Mouse (Mus musculus): Measurements from ENCODE around the gene Acmsd.

The Acmsd gene

GRCm38 (mm10) chr1:127766741-127767140, 37.5 kb downstream of the Acmsd start:
- H3K4me3 ChIP-seq (replicated peaks; ENCODE audit: low read length), result no peak overlapping the region
- H3K36me3 ChIP-seq (ENCODE audit: insufficient read depth, low read length), result peaks cover 7% of the 10 kb centered on the region
- peaks cover 3% of the 10 kb centered on the region; the same call in 1 of the 2 replicates for H3K4me1 ChIP-seq (replicated peaks; ENCODE audit: low read depth, low read length)
- no peaks in the 10 kb centered on the region for H3K27me3 ChIP-seq (ENCODE audit: insufficient read depth, low read length)
- no peak for TF ChIP-seq POU5F1 (IDR thresholded peaks at IDR 0.05; ENCODE audit: borderline replicate concordance, low read length)
- TF ChIP-seq CTCF (conservative IDR thresholded peaks at IDR 0.05; ENCODE audit: low read length), result no peak
- TF ChIP-seq NANOG (IDR thresholded peaks at IDR 0.05; ENCODE audit: borderline replicate concordance, low read length), result no peak
- no peaks in the 10 kb centered on the region for H3K9me3 ChIP-seq (ENCODE audit: low read length)

DNA sequence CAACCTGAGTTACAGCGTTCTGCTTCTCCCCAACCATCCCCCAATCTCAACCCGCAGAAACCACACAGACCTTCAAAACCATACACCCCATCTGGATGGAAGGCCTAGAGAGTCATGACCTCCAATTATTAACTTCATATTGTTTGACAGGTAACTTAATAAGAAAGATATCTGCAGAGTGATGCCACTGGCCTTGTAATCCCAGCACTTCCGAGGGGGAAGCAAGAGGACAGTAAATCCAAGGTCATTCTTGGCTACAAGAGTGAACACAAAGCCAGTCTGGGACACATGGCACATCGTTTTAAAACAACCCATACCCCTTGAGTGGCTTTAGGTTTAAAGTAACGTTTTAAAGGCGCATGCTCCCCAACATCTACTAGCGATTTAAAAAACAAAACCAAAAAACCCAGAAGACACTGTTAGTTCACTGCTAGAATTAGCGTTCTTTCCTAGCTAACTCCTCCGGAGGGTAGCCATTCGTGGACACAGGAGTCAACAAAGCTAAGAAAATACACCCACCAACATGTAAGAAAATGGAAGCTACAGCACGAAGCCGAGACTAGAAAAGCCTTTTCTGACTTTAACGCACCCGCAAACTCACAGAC, 44.1 kb downstream of the Acmsd start:
- peak overlapping the region; percentile 96 for H3K4me3 ChIP-seq (replicated peaks; ENCODE audit: low read length)
- peaks cover 26% of the 10 kb centered on the region for H3K36me3 ChIP-seq (ENCODE audit: insufficient read depth, low read length)
- no peaks in the 10 kb centered on the region for H3K9me3 ChIP-seq (ENCODE audit: low read length)
- peaks cover 42% of the 10 kb centered on the region for H3K4me1 ChIP-seq (replicated peaks; ENCODE audit: low read depth, low read length)
- H3K27me3 ChIP-seq (ENCODE audit: insufficient read depth, low read length), result no peaks in the 10 kb centered on the region
- TF ChIP-seq POU5F1 (IDR thresholded peaks at IDR 0.05; ENCODE audit: borderline replicate concordance, low read length), result no peak
- no peak for TF ChIP-seq CTCF (conservative IDR thresholded peaks at IDR 0.05; ENCODE audit: low read length)
- no peak for TF ChIP-seq NANOG (IDR thresholded peaks at IDR 0.05; ENCODE audit: borderline replicate concordance, low read length)

GRCm38 (mm10) chr1:127773803-127774500, 44.7 kb downstream of the Acmsd start, which contains the start of gene Ccnt2:
Gene Ccnt2 (plus strand): TSS chr1:127774164.
- Histone ChIP-seq H3K27me3 (ENCODE audit: insufficient read depth, low read length) (no peaks in the 10 kb centered on the region), H3K4me3 (replicated peaks; ENCODE audit: low read length) (peak within 1 kb of the TSS; percentile 96)
- TF ChIP-seq POU5F1 (IDR thresholded peaks at IDR 0.05; ENCODE audit: borderline replicate concordance, low read length) (no peak), NANOG (IDR thresholded peaks at IDR 0.05; ENCODE audit: borderline replicate concordance, low read length) (no peak), CTCF (conservative IDR thresholded peaks at IDR 0.05; ENCODE audit: low read length) (no peak)

GRCm38 (mm10) chr1:127774501-127774880, 45.3 kb downstream of the Acmsd start:
- TF ChIP-seq NANOG (IDR thresholded peaks at IDR 0.05; ENCODE audit: borderline replicate concordance, low read length), result no peak
- no peak for TF ChIP-seq POU5F1 (IDR thresholded peaks at IDR 0.05; ENCODE audit: borderline replicate concordance, low read length)
- no peak for TF ChIP-seq CTCF (conservative IDR thresholded peaks at IDR 0.05; ENCODE audit: low read length)
- peak overlapping the region; percentile 96 for H3K4me3 ChIP-seq (replicated peaks; ENCODE audit: low read length)
- H3K4me1 ChIP-seq (replicated peaks; ENCODE audit: low read depth, low read length), result peaks cover 53% of the 10 kb centered on the region
- no peaks in the 10 kb centered on the region for H3K27me3 ChIP-seq (ENCODE audit: insufficient read depth, low read length)
- peaks cover 38% of the 10 kb centered on the region for H3K36me3 ChIP-seq (ENCODE audit: insufficient read depth, low read length)
- no peaks in the 10 kb centered on the region for H3K9me3 ChIP-seq (ENCODE audit: low read length)

More at GRCm38 (mm10) chr1:127773803-127774500, 44.7 kb downstream of the Acmsd start, which contains the start of gene Ccnt2:
- no peaks in the 10 kb centered on the region for H3K9me3 ChIP-seq (ENCODE audit: low read length)
- H3K36me3 ChIP-seq (ENCODE audit: insufficient read depth, low read length), result peaks cover 32% of the 10 kb centered on the region
- H3K4me1 ChIP-seq (replicated peaks; ENCODE audit: low read depth, low read length), result peaks cover 48% of the 10 kb centered on the region

- no peak for TF ChIP-seq POU5F1 (IDR thresholded peaks at IDR 0.05; ENCODE audit: borderline replicate concordance, low read length)
- no peak for TF ChIP-seq NANOG (IDR thresholded peaks at IDR 0.05; ENCODE audit: borderline replicate concordance, low read length)
- TF ChIP-seq CTCF (conservative IDR thresholded peaks at IDR 0.05; ENCODE audit: low read length), result no peak
- peak overlapping the region; percentile 96 for H3K4me3 ChIP-seq (replicated peaks; ENCODE audit: low read length)
- H3K9me3 ChIP-seq (ENCODE audit: low read length), result no peaks in the 10 kb centered on the region
- peaks cover 42% of the 10 kb centered on the region for H3K36me3 ChIP-seq (ENCODE audit: insufficient read depth, low read length)
- peaks cover 61% of the 10 kb centered on the region for H3K4me1 ChIP-seq (replicated peaks; ENCODE audit: low read depth, low read length)
- H3K27me3 ChIP-seq (ENCODE audit: insufficient read depth, low read length), result no peaks in the 10 kb centered on the region
These were observed 46.0 kb downstream of the Acmsd start for GRCm38 (mm10) chr1:127775206-127775720.

- H3K36me3 ChIP-seq (ENCODE audit: insufficient read depth, low read length), result peaks cover 45% of the 10 kb centered on the region
- no peaks in the 10 kb centered on the region for H3K27me3 ChIP-seq (ENCODE audit: insufficient read depth, low read length)
- no peaks in the 10 kb centered on the region for H3K9me3 ChIP-seq (ENCODE audit: low read length)
- H3K4me1 ChIP-seq (replicated peaks; ENCODE audit: low read depth, low read length), result peaks cover 71% of the 10 kb centered on the region
- TF ChIP-seq CTCF (conservative IDR thresholded peaks at IDR 0.05; ENCODE audit: low read length), result no peak
- TF ChIP-seq NANOG (IDR thresholded peaks at IDR 0.05; ENCODE audit: borderline replicate concordance, low read length), result no peak
- TF ChIP-seq POU5F1 (IDR thresholded peaks at IDR 0.05; ENCODE audit: borderline replicate concordance, low read length), result no peak
- H3K4me3 ChIP-seq (replicated peaks; ENCODE audit: low read length), result peak overlapping the region; percentile 96
These were observed 47.0 kb downstream of the Acmsd start for GRCm38 (mm10) chr1:127776246-127776645.

DNA sequence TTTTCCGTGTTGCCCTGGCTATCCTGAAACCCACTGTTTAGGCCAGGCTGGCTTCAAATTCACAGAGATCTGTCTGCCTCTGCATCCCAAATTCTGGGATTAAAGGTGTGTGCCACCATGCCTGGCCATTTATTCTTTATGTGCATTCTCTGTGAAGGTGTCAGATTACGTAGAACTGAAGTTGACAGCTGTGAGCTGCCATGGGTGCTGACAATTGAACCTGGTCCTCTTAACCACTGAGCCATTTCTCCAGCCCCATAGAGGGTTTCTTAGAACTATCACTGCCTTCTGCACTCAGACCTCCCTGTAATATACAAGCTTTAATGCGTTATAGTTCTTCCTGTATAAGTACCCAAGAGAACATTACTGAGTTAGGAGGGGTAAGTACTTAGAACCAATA, 49.4 kb downstream of the Acmsd start:
- no peaks in the 10 kb centered on the region for H3K27me3 ChIP-seq (ENCODE audit: insufficient read depth, low read length)
- peaks cover 81% of the 10 kb centered on the region for H3K4me1 ChIP-seq (replicated peaks; ENCODE audit: low read depth, low read length)
- peaks cover 49% of the 10 kb centered on the region for H3K36me3 ChIP-seq (ENCODE audit: insufficient read depth, low read length)
- TF ChIP-seq POU5F1 (IDR thresholded peaks at IDR 0.05; ENCODE audit: borderline replicate concordance, low read length) (no peak), CTCF (conservative IDR thresholded peaks at IDR 0.05; ENCODE audit: low read length) (no peak), NANOG (IDR thresholded peaks at IDR 0.05; ENCODE audit: borderline replicate concordance, low read length) (no peak)
- no peak overlapping the region for H3K4me3 ChIP-seq (replicated peaks; ENCODE audit: low read length)
- H3K9me3 ChIP-seq (ENCODE audit: low read length), result no peaks in the 10 kb centered on the region

- Histone ChIP-seq H3K36me3 (ENCODE audit: insufficient read depth, low read length) (peaks cover 54% of the 10 kb centered on the region), H3K4me1 (replicated peaks; ENCODE audit: low read depth, low read length) (peaks cover 97% of the 10 kb centered on the region), H3K4me3 (replicated peaks; ENCODE audit: low read length) (peak overlapping the region; percentile 24), H3K9me3 (ENCODE audit: low read length) (no peaks in the 10 kb centered on the region), H3K27me3 (ENCODE audit: insufficient read depth, low read length) (no peaks in the 10 kb centered on the region)
- TF ChIP-seq POU5F1 (IDR thresholded peaks at IDR 0.05; ENCODE audit: borderline replicate concordance, low read length) (no peak), CTCF (conservative IDR thresholded peaks at IDR 0.05; ENCODE audit: low read length) (no peak), NANOG (IDR thresholded peaks at IDR 0.05; ENCODE audit: borderline replicate concordance, low read length) (no peak)
These were observed 50.9 kb downstream of the Acmsd start for GRCm38 (mm10) chr1:127780142-127780541.

Measured in E14TG2a.4 (cell line).